Mouse (Mus musculus) brain, embryonic 14.5 days (tissue): Measurements from ENCODE around the gene Noxred1. TPM values are rescaled to one million over a fixed set of nuclear protein-coding genes. Genes with fewer than 3 reads are reported as not detected.

Source experiments
- DNase-seq: peaks from one replicate; pipeline ENCODE4 v3.0.0-alpha.2; 2011; ENCODE audit warnings: low read depth
- CTCF ChIP-seq: fragments of 200-500 bp; IDR thresholded peaks from 2 replicates; pipeline ENCODE4 v1.5.1; 2012; ENCODE audit warnings: inconsistent platforms, mild to moderate bottlenecking, moderate library complexity, borderline replicate concordance; ENCODE audit not compliant: insufficient read depth, insufficient read length; ENCODE audit errors: extremely low read depth
- POLR2A ChIP-seq: fragments of 200-500 bp; IDR thresholded peaks from 2 replicates; pipeline ENCODE4 v1.6.1; 2012; ENCODE audit warnings: mild to moderate bottlenecking, inconsistent platforms, borderline replicate concordance; ENCODE audit not compliant: poor library complexity, insufficient read depth, insufficient read length, severe bottlenecking; ENCODE audit errors: extremely low read depth
- polyA plus RNA-seq: library from polyadenylated mRNA; depleted of rRNA; stranded (reverse); fragments of >200 nt; gene quantifications from 2 replicates; pipeline ENCODE4 v1.2.3, GENCODE M21; 2012; rRNA removed

Gene Noxred1
- polyA plus RNA-seq, 1 experiment = 3.1 TPM

- no peak for DNase-seq
- TF ChIP-seq CTCF (no peak), POLR2A (no peak)
Observed at GRCm38 (mm10) chr12:87193008-87193407, 45.5 kb downstream of the Noxred1 start.

GRCm38 (mm10) chr12:87177631-87178030, 60.9 kb downstream of the Noxred1 start:
- DNase-seq = no peak
- TF ChIP-seq POLR2A = no peak
- TF ChIP-seq CTCF = no peak

GRCm38 (mm10) chr12:87175194-87175946, 63.2 kb downstream of the Noxred1 start:
- DNase-seq = peak; percentile 10
- TF ChIP-seq CTCF (no peak), POLR2A (no peak)

Other genes with a start within 250 kb of the Noxred1 start
- gene Zdhhc22, start 248.3 kb downstream of the Noxred1 start, polyA plus RNA-seq = 10.0 and 15.5 TPM in 2 replicates
- 18.1 and 19.6 TPM in 2 replicates for gene Tmem63c, start 217.4 kb downstream of the Noxred1 start, polyA plus RNA-seq
- gene Ngb, start 136.2 kb downstream of the Noxred1 start, polyA plus RNA-seq = 1.9 and 2.5 TPM in 2 replicates
- gene Gstz1, start 91.6 kb downstream of the Noxred1 start, polyA plus RNA-seq = 57.3 and 58.2 TPM in 2 replicates
- 19.2 and 19.3 TPM in 2 replicates for gene Pomt2, start 90.8 kb downstream of the Noxred1 start, polyA plus RNA-seq
- gene Samd15, start 39.0 kb downstream of the Noxred1 start, polyA plus RNA-seq = 0.83 and 1.5 TPM in 2 replicates
- 11.7 and 13.9 TPM in 2 replicates for gene Tmed8, start 38.3 kb downstream of the Noxred1 start, polyA plus RNA-seq
- gene Vipas39, start 27.5 kb upstream of the Noxred1 start, polyA plus RNA-seq = 64.5 and 72.3 TPM in 2 replicates
- 151 and 160 TPM in 2 replicates for gene Ahsa1, start 27.7 kb upstream of the Noxred1 start, polyA plus RNA-seq
- 0.96 and 1.4 TPM in 2 replicates for gene Ism2, start 61.0 kb upstream of the Noxred1 start, polyA plus RNA-seq
- gene Sptlc2, start 149.6 kb upstream of the Noxred1 start, polyA plus RNA-seq = 24.6 and 31.0 TPM in 2 replicates
- gene Slirp, start 205.2 kb upstream of the Noxred1 start, polyA plus RNA-seq = 65.2 and 89.2 TPM in 2 replicates
- 30.0 and 32.2 TPM in 2 replicates for gene Alkbh1, start 205.3 kb upstream of the Noxred1 start, polyA plus RNA-seq
- 41.8 and 45.4 TPM in 2 replicates for gene Snw1, start 233.5 kb upstream of the Noxred1 start, polyA plus RNA-seq